Mouse (Mus musculus) embryo, embryonic 10 days (tissue): ENCODE data around the gene H2afv.

Experiments used
- DNase-seq: peaks from one replicate; pipeline ENCODE4 v3.0.0-alpha.2; 2015; ENCODE audit warnings: low spot score

Gene H2afv

GRCm38 (mm10) chr11:6444077-6444853, at the start of gene H2afv:
H2afv (minus strand) TSS chr11:6444443.
- DNase-seq = peak; percentile 99

- peak; percentile 47 for DNase-seq
Measured at GRCm38 (mm10) chr11:6489691-6490503, 45.7 kb upstream of the H2afv start.

GRCm38 (mm10) chr11:6489257-6489656, 45.0 kb upstream of the H2afv start:
- no peak for DNase-seq

- DNase-seq = no peak
Measured at GRCm38 (mm10) chr11:6488041-6488684, 43.9 kb upstream of the H2afv start.

GRCm38 (mm10) chr11:6487496-6487895, 43.3 kb upstream of the H2afv start:
- DNase-seq = no peak

- no peak for DNase-seq
Measured at GRCm38 (mm10) chr11:6486916-6487315, 42.7 kb upstream of the H2afv start.

GRCm38 (mm10) chr11:6484244-6484959, 40.2 kb upstream of the H2afv start:
- no peak for DNase-seq

- DNase-seq = no peak
Measured at GRCm38 (mm10) chr11:6483103-6483502, 38.9 kb upstream of the H2afv start.

GRCm38 (mm10) chr11:6481669-6482185, 37.5 kb upstream of the H2afv start:
- DNase-seq = no peak

- DNase-seq = no peak
Measured at GRCm38 (mm10) chr11:6480681-6481405, 36.6 kb upstream of the H2afv start.

- DNase-seq = no peak
Measured at GRCm38 (mm10) chr11:6480191-6480590, 35.9 kb upstream of the H2afv start.

GRCm38 (mm10) chr11:6479231-6479630, 35.0 kb upstream of the H2afv start:
- DNase-seq = no peak

GRCm38 (mm10) chr11:6477350-6477749, 33.1 kb upstream of the H2afv start:
- no peak for DNase-seq

- DNase-seq = no peak
Measured at GRCm38 (mm10) chr11:6476876-6477275, 32.6 kb upstream of the H2afv start.

GRCm38 (mm10) chr11:6475867-6476484, 31.7 kb upstream of the H2afv start, which contains the start of gene Purb:
Purb (minus strand) TSS chr11:6475917.
- DNase-seq = peak; percentile 94

- peak; percentile 54 for DNase-seq
Measured at GRCm38 (mm10) chr11:6474874-6475731, 30.9 kb upstream of the H2afv start.

- no peak for DNase-seq
Measured at GRCm38 (mm10) chr11:6474381-6474780, 30.1 kb upstream of the H2afv start.

- no peak for DNase-seq
Measured at GRCm38 (mm10) chr11:6472076-6472475, 27.8 kb upstream of the H2afv start.

GRCm38 (mm10) chr11:6471493-6471892, 27.2 kb upstream of the H2afv start:
- DNase-seq = no peak

- no peak for DNase-seq
Measured at GRCm38 (mm10) chr11:6471054-6471453, 26.8 kb upstream of the H2afv start.
